Mouse (Mus musculus): Measurements from ENCODE around the gene Gnai2. TPM values are rescaled to one million over a fixed set of nuclear protein-coding genes. Genes with fewer than 3 reads are reported as not detected.

The Gnai2 gene
- polyA plus RNA-seq, 1 experiment from 2014 or later, result 299 TPM

GRCm38 (mm10) chr9:107602068-107602648, 33.0 kb downstream of the Gnai2 start:
- WGBS, result 12% methylated on average over 10 of the region's 10 CpGs
- H3K27me3 ChIP-seq (replicated peaks), result no peaks in the 10 kb centered on the region
- no peak overlapping the region for H3K4me2 ChIP-seq
- no peaks in the 10 kb centered on the region for H3K36me3 ChIP-seq (replicated peaks)
- H3K4me3 ChIP-seq, result no peak overlapping the region
- H3K27ac ChIP-seq, result peak overlapping the region; percentile 63
- peak; percentile 59 for ATAC-seq (replicated peaks)
- H3K9ac ChIP-seq, result no peak overlapping the region
- H3K4me1 ChIP-seq, result peaks cover 14% of the 10 kb centered on the region
- H3K9me3 ChIP-seq, result no peaks in the 10 kb centered on the region

- WGBS, result 86% methylated on average over 11 of the region's 11 CpGs
- H3K27me3 ChIP-seq (replicated peaks), result no peaks in the 10 kb centered on the region
- no peak overlapping the region for H3K4me3 ChIP-seq
- ATAC-seq (replicated peaks), result no peak
- no peak overlapping the region for H3K27ac ChIP-seq
- no peaks in the 10 kb centered on the region for H3K9me3 ChIP-seq
- H3K4me2 ChIP-seq, result no peak overlapping the region
- no peaks in the 10 kb centered on the region for H3K36me3 ChIP-seq (replicated peaks)
- no peak overlapping the region for H3K9ac ChIP-seq
- peaks cover 14% of the 10 kb centered on the region for H3K4me1 ChIP-seq
Observed at GRCm38 (mm10) chr9:107601275-107601674, 33.9 kb downstream of the Gnai2 start.

- H3K4me1 ChIP-seq, result peaks cover 14% of the 10 kb centered on the region
- no peaks in the 10 kb centered on the region for H3K36me3 ChIP-seq (replicated peaks)
- H3K9ac ChIP-seq, result no peak overlapping the region
- no peak overlapping the region for H3K4me2 ChIP-seq
- 79% methylated on average over 12 of the region's 12 CpGs for WGBS
- H3K27ac ChIP-seq, result no peak overlapping the region
- no peaks in the 10 kb centered on the region for H3K9me3 ChIP-seq
- no peak overlapping the region for H3K4me3 ChIP-seq
- ATAC-seq (replicated peaks), result no peak
- H3K27me3 ChIP-seq (replicated peaks), result no peaks in the 10 kb centered on the region
Observed at GRCm38 (mm10) chr9:107600745-107601144, 34.4 kb downstream of the Gnai2 start.

- H3K27ac ChIP-seq, result no peak overlapping the region
- no peak overlapping the region for H3K4me2 ChIP-seq
- no peak for ATAC-seq (replicated peaks)
- H3K4me1 ChIP-seq, result peaks cover 12% of the 10 kb centered on the region
- H3K36me3 ChIP-seq (replicated peaks), result no peaks in the 10 kb centered on the region
- H3K9me3 ChIP-seq, result no peaks in the 10 kb centered on the region
- no peak overlapping the region for H3K4me3 ChIP-seq
- H3K27me3 ChIP-seq (replicated peaks), result no peaks in the 10 kb centered on the region
- no peak overlapping the region for H3K9ac ChIP-seq
- 83% methylated on average over 14 of the region's 14 CpGs for WGBS
Observed at GRCm38 (mm10) chr9:107599842-107600241, 35.3 kb downstream of the Gnai2 start.

GRCm38 (mm10) chr9:107599433-107599832, 35.7 kb downstream of the Gnai2 start:
- Histone ChIP-seq H3K4me3 (no peak overlapping the region), H3K4me2 (no peak overlapping the region), H3K9ac (no peak overlapping the region), H3K4me1 (peaks cover 8% of the 10 kb centered on the region; the same call in 1 of the 2 replicates), H3K36me3 (replicated peaks) (no peaks in the 10 kb centered on the region), H3K9me3 (no peaks in the 10 kb centered on the region), H3K27me3 (replicated peaks) (no peaks in the 10 kb centered on the region), H3K27ac (no peak overlapping the region)
- no peak for ATAC-seq (replicated peaks)
- 89% methylated on average over 9 of the region's 9 CpGs for WGBS

GRCm38 (mm10) chr9:107598385-107598784, 36.8 kb downstream of the Gnai2 start:
- Histone ChIP-seq H3K36me3 (replicated peaks) (0 out of 2 replicates have a peak, but pooled peaks cover 4% of the 10 kb centered on the region), H3K4me1 (peaks cover 8% of the 10 kb centered on the region; the same call in 1 of the 2 replicates), H3K4me3 (no peak overlapping the region), H3K9me3 (no peaks in the 10 kb centered on the region), H3K27ac (no peak overlapping the region), H3K4me2 (no peak overlapping the region), H3K9ac (no peak overlapping the region), H3K27me3 (replicated peaks) (no peaks in the 10 kb centered on the region)
- WGBS, result 89% methylated on average over 5 of the region's 5 CpGs
- no peak for ATAC-seq (replicated peaks)

- WGBS, result 91% methylated on average over 11 of the region's 11 CpGs
Observed at GRCm38 (mm10) chr9:107596619-107597569, 38.3 kb downstream of the Gnai2 start.

GRCm38 (mm10) chr9:107594281-107595062, 40.7 kb downstream of the Gnai2 start:
- Histone ChIP-seq H3K9ac (no peak overlapping the region), H3K4me1 (no peaks in the 10 kb centered on the region), H3K27ac (no peak overlapping the region), H3K9me3 (no peaks in the 10 kb centered on the region), H3K27me3 (replicated peaks) (no peaks in the 10 kb centered on the region), H3K4me2 (no peak overlapping the region), H3K4me3 (no peak overlapping the region), H3K36me3 (replicated peaks) (peaks cover 11% of the 10 kb centered on the region; the same call in 1 of the 2 replicates)
- no peak for ATAC-seq (replicated peaks)
- 71% methylated on average over 8 of the region's 8 CpGs for WGBS

More at GRCm38 (mm10) chr9:107596619-107597569, 38.3 kb downstream of the Gnai2 start:
- ATAC-seq (replicated peaks), result no peak
- H3K36me3 ChIP-seq (replicated peaks), result 0 out of 2 replicates have a peak, but pooled peaks cover 5% of the 10 kb centered on the region
- no peak overlapping the region for H3K27ac ChIP-seq
- no peak overlapping the region for H3K9ac ChIP-seq
- no peaks in the 10 kb centered on the region for H3K9me3 ChIP-seq
- peaks cover 2% of the 10 kb centered on the region; the same call in 1 of the 2 replicates for H3K4me1 ChIP-seq
- no peaks in the 10 kb centered on the region for H3K27me3 ChIP-seq (replicated peaks)
- no peak overlapping the region for H3K4me2 ChIP-seq
- H3K4me3 ChIP-seq, result no peak overlapping the region

- Histone ChIP-seq H3K27ac (no peak overlapping the region), H3K4me2 (no peak overlapping the region), H3K9ac (no peak overlapping the region), H3K9me3 (no peaks in the 10 kb centered on the region), H3K36me3 (replicated peaks) (peaks cover 11% of the 10 kb centered on the region; the same call in 1 of the 2 replicates), H3K4me3 (no peak overlapping the region), H3K4me1 (peaks cover 7% of the 10 kb centered on the region), H3K27me3 (replicated peaks) (no peaks in the 10 kb centered on the region)
- 82% methylated on average over 11 of the region's 11 CpGs for WGBS
- no peak for ATAC-seq (replicated peaks)
Observed at GRCm38 (mm10) chr9:107593101-107593976, 41.8 kb downstream of the Gnai2 start.

GRCm38 (mm10) chr9:107590773-107591060, 44.5 kb downstream of the Gnai2 start:
- no peak overlapping the region for H3K9ac ChIP-seq
- no peak for ATAC-seq (replicated peaks)
- H3K9me3 ChIP-seq, result no peaks in the 10 kb centered on the region
- H3K27me3 ChIP-seq (replicated peaks), result no peaks in the 10 kb centered on the region
- H3K27ac ChIP-seq, result no peak overlapping the region
- H3K4me2 ChIP-seq, result no peak overlapping the region
- H3K4me3 ChIP-seq, result no peak overlapping the region
- peaks cover 14% of the 10 kb centered on the region for H3K4me1 ChIP-seq
- H3K36me3 ChIP-seq (replicated peaks), result peaks cover 11% of the 10 kb centered on the region; the same call in 1 of the 2 replicates
- 96% methylated on average over 6 of the region's 6 CpGs for WGBS

GRCm38 (mm10) chr9:107590058-107590772, 45.0 kb downstream of the Gnai2 start:
- H3K4me3 ChIP-seq, result no peak overlapping the region
- no peak overlapping the region for H3K4me2 ChIP-seq
- ATAC-seq (replicated peaks), result no peak
- peaks cover 11% of the 10 kb centered on the region; the same call in 1 of the 2 replicates for H3K36me3 ChIP-seq (replicated peaks)
- H3K9ac ChIP-seq, result no peak overlapping the region
- H3K9me3 ChIP-seq, result no peaks in the 10 kb centered on the region
- WGBS, result 93% methylated on average over 25 of the region's 25 CpGs
- no peaks in the 10 kb centered on the region for H3K27me3 ChIP-seq (replicated peaks)
- no peak overlapping the region for H3K27ac ChIP-seq
- H3K4me1 ChIP-seq, result peaks cover 14% of the 10 kb centered on the region

Measured in midbrain, embryonic 15.5 days (tissue).